Mouse (Mus musculus) right cerebral cortex, postnatal 4 days (tissue): ENCODE data around the gene Gnai3.

ENCODE experiments used
- DNase-seq: peaks from one replicate; pipeline ENCODE4 v3.0.0-alpha.2; 2022

Gnai3 gene

DNA sequence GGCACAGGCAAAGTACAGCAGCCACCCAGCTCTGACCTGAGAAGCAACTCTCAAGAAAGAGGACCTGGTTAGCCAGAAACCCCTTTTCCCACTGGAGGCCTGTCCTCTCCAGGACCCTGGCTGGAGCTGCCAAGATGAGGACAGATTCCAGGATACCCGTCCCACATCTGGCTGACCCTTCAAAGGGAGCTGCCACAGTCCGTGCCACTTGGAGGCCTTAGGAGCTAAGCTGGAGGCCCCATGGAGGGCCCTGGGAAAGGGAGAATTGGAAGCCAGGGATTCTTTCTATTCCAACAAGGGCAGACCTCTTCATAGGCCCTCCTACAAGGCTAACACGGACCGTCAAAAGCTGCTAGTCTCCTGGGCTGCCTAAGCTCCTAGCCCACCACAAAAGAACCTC lies 64.3 kb downstream of the Gnai3 start:
- no peak for DNase-seq

DNA sequence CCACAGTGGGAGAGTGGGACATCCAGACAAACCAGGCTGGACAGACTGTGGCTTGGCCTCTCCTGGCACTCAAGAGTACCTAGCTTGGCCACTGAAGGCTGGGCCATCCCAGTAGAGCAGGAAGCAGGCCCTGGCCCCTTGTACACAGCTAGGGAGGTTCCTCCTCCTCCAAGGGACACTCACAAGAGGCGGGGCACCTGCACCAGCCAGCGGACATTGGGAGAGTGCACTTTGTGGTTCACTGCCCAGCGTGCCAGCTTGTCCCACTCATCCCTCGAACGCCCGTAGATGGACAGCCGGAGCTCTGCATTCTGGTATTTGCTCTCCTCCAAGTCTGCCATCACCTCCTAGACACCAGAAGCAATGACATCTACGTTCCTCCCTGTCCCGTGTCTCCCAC lies 69.1 kb downstream of the Gnai3 start:
- DNase-seq: no peak

DNA sequence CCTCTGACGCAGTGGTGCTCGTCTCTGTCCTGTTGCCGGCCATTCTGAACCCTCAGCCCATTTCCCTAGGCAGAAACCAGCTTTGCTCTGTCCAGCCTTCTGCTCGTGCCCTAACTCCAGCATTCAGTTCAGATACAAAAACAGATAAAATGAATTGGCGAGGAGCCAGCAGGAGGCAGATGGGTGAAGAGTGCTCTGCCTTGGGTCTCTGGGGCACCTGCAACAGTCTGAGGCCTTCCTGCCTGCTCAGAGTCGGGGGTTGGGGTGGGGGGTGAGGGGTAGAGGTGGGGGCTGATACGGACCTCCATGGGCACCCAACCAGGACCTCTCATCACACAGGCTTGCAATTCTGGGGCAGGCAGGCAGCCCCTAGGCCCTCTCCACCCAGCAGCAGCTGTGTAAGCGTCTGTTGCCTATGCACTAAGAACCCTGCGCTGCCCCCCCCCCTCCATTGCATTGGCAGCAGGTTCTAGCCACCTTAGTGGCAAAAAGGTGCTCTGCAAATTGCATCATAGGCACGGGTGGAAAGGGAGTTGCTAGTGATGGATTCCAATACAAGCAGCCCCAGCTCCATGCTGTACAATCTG lies 72.9 kb downstream of the Gnai3 start:
- no peak for DNase-seq

DNA sequence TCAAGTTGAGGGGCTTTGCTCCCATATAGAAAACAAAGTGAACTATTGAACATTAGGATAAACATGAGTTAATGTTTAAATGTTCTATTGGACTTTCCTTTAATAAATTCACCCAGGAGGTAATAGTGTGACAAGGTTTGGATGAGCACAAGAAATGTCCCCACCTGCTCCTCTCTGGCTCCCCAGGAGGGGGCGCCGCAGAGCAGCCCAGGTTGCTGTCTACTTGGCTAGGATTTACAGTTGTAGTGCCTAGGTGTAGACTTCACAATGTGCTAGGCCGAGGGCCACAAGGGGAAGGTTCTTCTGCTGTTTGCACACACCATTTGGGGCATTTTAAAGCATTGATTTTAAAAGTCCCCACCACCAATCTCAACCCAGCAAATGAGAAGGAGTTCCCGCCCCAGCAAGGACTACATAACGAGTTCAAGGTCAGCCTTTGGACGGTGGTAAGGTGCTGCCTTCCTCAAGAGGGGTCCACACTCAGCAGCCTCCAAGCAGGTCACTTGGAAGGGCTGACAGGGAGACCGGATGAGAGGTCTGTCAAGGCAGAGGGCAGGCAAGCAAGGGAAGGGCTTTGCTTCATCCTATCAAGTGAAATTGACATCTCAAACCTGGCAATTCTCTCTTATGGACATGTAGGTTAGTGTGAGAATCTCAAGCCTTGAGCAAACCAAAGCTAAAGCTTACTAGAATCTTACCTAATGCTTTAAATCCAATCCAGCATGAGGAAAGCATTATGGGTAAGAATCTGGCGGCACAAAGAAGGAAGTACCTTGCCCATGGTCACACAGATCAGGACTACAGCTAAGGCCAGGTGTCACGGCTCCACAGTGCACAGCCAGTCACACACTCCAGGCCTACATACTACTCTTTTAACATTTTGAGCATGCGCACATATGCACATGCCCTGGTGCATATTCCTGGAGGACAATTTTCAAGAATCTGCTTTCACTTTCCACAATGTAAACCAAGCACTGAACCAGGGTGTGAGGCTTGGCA lies 75.4 kb downstream of the Gnai3 start:
- DNase-seq: peak; percentile 56

DNA sequence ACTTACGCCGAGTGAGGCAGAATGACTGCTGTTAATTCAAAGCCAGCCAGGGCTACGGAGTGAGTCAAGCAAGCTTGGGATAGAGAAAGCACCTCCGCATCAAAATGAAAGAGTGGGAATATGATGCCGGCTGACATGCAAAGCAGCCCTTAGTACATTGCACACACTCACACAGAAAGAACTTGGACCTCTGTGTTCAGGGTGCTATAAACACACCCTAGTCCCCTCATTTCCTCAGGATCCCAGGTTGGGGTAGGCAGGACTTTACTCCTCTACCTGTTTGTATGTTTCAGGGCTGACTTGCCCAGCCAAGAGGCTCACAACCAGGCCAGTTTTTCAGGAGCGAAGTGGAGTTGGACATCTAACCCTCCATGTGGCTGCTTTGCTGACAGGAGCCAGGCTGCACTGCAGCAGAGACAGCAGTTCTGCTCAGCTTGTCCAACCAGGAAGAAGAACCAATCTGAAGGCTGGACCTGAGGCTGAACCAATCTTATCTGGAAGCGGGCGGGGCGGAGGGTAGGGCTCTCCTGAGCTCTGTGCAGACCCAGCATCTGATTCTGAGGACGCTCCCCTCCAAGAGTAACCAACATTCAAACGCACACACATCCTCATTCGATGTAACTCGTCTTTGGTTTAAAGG lies 76.6 kb downstream of the Gnai3 start:
- DNase-seq: no peak

DNA sequence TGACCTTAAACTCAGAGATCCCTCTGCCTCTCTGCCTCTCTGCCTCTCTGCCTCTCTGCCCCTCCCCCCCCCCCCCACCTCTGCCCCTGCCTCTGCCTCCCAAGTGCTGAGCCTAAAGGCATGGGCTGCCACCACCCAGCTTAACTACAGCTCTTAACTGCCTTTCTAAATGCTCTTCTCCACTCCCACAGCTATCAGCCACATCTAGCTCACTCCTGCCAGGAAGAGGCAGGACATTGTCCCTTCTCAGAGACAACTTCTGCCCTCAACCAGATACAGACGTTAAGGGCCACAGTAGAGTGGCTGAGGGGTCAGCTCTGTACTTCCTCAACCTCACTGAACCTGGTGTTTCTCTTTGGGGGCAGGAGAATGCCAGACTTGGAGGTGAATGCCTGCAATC lies 77.1 kb downstream of the Gnai3 start:
- DNase-seq: no peak

DNA sequence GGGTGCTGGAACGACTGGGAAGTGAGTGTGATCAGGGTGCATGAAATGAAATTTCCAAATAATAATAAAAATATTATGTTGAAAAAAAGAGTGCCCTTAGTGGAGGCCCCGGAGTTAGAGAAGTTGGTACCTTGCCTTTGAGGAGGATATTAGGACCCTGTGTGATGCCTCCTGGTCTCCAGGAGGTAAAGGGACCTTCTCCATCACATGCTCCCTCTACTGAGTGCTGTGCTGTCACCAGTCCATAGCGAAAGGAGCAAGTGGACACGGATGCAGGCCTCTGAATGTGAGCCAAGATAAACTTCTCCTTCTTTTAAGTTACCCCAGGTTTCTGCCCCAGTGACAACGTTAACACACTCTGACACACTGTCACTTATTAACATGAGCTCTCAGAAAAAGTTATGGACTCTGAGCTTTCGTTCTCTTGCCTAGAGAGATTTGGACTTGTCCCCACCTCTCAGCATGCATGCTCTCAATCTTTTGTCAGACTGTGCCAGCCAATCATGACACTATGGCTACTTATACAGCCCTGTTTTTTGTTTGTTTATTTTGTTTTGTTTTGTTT lies 78.5 kb downstream of the Gnai3 start:
- DNase-seq: no peak

DNA sequence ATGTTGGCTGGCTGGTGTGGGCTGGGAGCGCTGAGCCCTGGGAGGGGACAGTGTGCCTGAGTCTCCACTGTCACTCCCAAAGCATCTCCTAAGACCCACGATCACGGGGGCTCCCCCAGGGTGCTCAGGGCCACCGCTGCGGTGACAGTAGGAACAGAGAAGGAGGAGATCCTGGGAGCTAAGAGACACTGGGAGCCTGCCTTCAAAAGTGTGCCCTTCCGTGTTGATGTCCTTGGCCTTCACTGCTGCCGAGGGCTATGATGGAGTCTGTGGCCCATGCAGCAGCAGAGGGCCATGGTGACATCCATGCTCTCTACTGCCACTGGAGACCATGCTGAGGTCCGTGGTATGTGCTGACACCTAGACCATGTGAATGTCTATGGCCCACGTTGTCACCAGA lies 80.4 kb downstream of the Gnai3 start:
- DNase-seq: no peak

DNA sequence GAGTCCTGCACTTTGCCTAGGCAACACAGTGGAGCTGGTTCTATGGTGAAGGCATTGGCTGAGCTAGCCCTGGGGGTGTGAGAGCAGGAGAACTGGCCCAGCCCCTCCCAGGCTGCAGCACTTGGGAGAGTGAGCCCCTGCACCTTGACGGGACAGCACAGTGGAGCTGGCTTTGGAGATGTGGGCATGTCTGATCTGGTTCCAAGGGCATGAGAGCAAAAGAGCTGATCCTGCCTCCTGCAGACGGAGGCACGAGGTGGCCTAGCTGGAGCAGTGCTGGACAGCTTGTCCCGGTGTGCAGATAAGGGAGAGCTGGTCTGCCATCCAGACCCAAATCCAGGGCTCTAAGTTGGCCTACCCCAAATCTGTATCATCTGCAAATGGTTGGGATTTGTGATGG lies 81.3 kb downstream of the Gnai3 start:
- DNase-seq: no peak

DNA sequence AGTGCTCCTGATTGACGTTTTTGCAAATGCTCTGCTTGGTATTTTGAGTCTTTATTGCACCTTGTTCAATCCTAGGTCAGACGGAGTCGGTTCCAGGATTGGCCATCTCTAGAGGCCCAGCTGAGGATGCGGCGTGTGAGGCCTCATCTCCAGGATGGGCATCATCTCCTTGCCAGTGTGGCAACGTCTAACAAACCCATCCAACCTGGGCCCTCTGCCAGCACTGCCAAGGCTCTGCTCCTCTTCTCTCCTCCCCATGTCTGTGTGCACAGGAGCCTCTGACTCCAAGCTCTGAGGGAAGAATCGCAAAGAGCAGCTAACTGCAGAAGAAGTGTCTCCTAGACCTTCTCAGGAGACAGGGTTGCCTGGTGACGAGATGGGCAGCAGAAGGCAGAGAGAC lies 83.3 kb downstream of the Gnai3 start:
- no peak for DNase-seq

DNA sequence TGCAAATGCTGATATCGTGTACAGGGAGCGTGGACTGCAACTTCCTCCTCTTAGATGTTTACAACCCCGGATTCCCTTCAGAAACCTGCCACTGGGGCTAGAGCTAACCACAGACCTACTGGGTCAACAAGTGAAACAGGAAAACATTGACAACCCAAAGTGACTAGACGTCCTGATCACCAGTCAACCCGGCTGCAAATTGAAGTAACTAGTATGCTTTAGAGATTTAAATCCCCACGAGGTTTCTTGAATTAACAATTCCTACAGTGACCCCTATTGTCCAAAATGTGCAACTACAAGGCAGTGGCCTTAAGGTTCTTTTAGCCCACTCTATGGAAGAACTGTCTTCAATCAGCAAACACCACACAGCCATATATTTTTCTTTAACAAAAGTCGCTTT lies 84.5 kb downstream of the Gnai3 start:
- DNase-seq: peak; percentile 52
